Mouse (Mus musculus) forebrain, embryonic 11.5 days (tissue): ENCODE data around the gene 6030408B16Rik. TPM values are rescaled to one million over a fixed set of nuclear protein-coding genes. Genes with fewer than 3 reads are reported as not detected.

Experiments
- ATAC-seq: fragments of 200-750 bp; cut with Nextera tagmentation; replicated peaks from 2 replicates; pipeline ENCODE4 v1.8.0; 2017; ENCODE audit warnings: moderate TSS enrichment; ENCODE audit not compliant: low FRiP score
- DNase-seq: peaks from one replicate; pipeline ENCODE4 v3.0.0-alpha.2; 2017; ENCODE audit warnings: low spot score
- H3K27ac ChIP-seq: fragments of 300-500 bp; sonication (generic); 2 replicates; pipeline ENCODE4 v1.5.1; 2014; ENCODE audit warnings: low read depth, low read length
- H3K27me3 ChIP-seq: fragments of 300-500 bp; sonication (generic); 2 replicates; pipeline ENCODE4 v1.6.1; 2014; ENCODE audit warnings: mild to moderate bottlenecking, low read length, mixed read lengths; ENCODE audit not compliant: control insufficient read depth, insufficient read depth
- H3K36me3 ChIP-seq: fragments of 300-500 bp; sonication (generic); 2 replicates; pipeline ENCODE4 v1.6.1; 2014; ENCODE audit warnings: mild to moderate bottlenecking, low read length, moderate library complexity, mixed read lengths; ENCODE audit not compliant: control insufficient read depth, insufficient read depth
- H3K4me1 ChIP-seq: fragments of 300-500 bp; sonication (generic); replicated peaks from 2 replicates; pipeline ENCODE4 v1.6.1; 2014; ENCODE audit warnings: low read length, mixed read lengths; ENCODE audit not compliant: control insufficient read depth, insufficient read depth
- H3K4me2 ChIP-seq: fragments of 300-500 bp; sonication (generic); 2 replicates; pipeline ENCODE4 v1.6.1; 2014; ENCODE audit warnings: low read depth, mild to moderate bottlenecking, low read length, moderate library complexity, mixed read lengths; ENCODE audit not compliant: severe bottlenecking
- H3K4me3 ChIP-seq: fragments of 300-500 bp; sonication (generic); 2 replicates; pipeline ENCODE4 v1.5.1; 2014; ENCODE audit warnings: low read depth, low read length
- H3K9ac ChIP-seq: fragments of 300-500 bp; sonication (generic); 2 replicates; pipeline ENCODE4 v1.6.1; 2014; ENCODE audit warnings: low read length
- H3K9me3 ChIP-seq: fragments of 300-500 bp; sonication (generic); 2 replicates; pipeline ENCODE4 v1.6.1; 2016; ENCODE audit warnings: low read length, mixed read lengths; ENCODE audit not compliant: control insufficient read depth
- WGBS: fragments of 180-500 bp; shearing (Covaris S2); extraction: QIAGEN DNeasy Blood & Tissue Kit; methylation state at CpG from one replicate; pipeline ENCODE4 v1.1.7; 2014; 5-methylcytosine and 5-hydroxymethylcytosine counted together
- polyA plus RNA-seq: library from polyadenylated mRNA; unstranded; fragments of >200 nt; fragmentation: Nextera tagmentation; extraction: Ambion mirVana; gene quantifications from 2 replicates; pipeline ENCODE4 v1.2.1, GENCODE M21; 2014

The 6030408B16Rik gene
- polyA plus RNA-seq, 1 experiment from 2014 or later, result 0.21 TPM

- Histone ChIP-seq H3K27me3 (peaks cover 14% of the 10 kb centered on the region), H3K36me3 (no peaks in the 10 kb centered on the region), H3K4me3 (no peak overlapping the region), H3K4me1 (peaks cover 6% of the 10 kb centered on the region; the same call in 1 of the 2 replicates), H3K27ac (no peak overlapping the region), H3K4me2 (no peak overlapping the region), H3K9me3 (no peaks in the 10 kb centered on the region; the same call in 1 of the 2 replicates), H3K9ac (no peak overlapping the region)
- ATAC-seq (no peak), DNase-seq (no peak)
- 73% methylated on average over 5 of the region's 5 CpGs for WGBS
These were observed 30.5 kb upstream of the 6030408B16Rik start for GRCm38 (mm10) chr15:101262502-101262901.

- peak; percentile 91 for DNase-seq
- H3K27me3 ChIP-seq, result peaks cover 22% of the 10 kb centered on the region
- H3K4me2 ChIP-seq, result peak overlapping the region; percentile 62
- peak overlapping the region; percentile 45; the same call in 1 of the 2 replicates for H3K9ac ChIP-seq
- H3K9me3 ChIP-seq, result no peaks in the 10 kb centered on the region; the same call in 1 of the 2 replicates
- H3K4me1 ChIP-seq, result peaks cover 6% of the 10 kb centered on the region; the same call in 1 of the 2 replicates
- no peaks in the 10 kb centered on the region; the same call in 1 of the 2 replicates for H3K36me3 ChIP-seq
- no peak overlapping the region for H3K27ac ChIP-seq
- peak; percentile 75 for ATAC-seq
- H3K4me3 ChIP-seq, result peak overlapping the region; percentile 45
- WGBS, result under 1% methylated on average over 55 of the region's 57 CpGs
These were observed 26.7 kb upstream of the 6030408B16Rik start for GRCm38 (mm10) chr15:101266132-101266963.

- WGBS, result 7% methylated on average over 25 of the region's 25 CpGs
- Histone ChIP-seq H3K4me3 (peak overlapping the region; percentile 45), H3K4me1 (peaks cover 6% of the 10 kb centered on the region; the same call in 1 of the 2 replicates), H3K27ac (no peak overlapping the region), H3K36me3 (no peaks in the 10 kb centered on the region; the same call in 1 of the 2 replicates), H3K4me2 (peak overlapping the region; percentile 62), H3K9ac (peak overlapping the region; percentile 45; the same call in 1 of the 2 replicates), H3K27me3 (peaks cover 22% of the 10 kb centered on the region), H3K9me3 (no peaks in the 10 kb centered on the region; the same call in 1 of the 2 replicates)
- ATAC-seq (no peak), DNase-seq (no peak)
These were observed 25.7 kb upstream of the 6030408B16Rik start for GRCm38 (mm10) chr15:101267053-101268032.

DNA sequence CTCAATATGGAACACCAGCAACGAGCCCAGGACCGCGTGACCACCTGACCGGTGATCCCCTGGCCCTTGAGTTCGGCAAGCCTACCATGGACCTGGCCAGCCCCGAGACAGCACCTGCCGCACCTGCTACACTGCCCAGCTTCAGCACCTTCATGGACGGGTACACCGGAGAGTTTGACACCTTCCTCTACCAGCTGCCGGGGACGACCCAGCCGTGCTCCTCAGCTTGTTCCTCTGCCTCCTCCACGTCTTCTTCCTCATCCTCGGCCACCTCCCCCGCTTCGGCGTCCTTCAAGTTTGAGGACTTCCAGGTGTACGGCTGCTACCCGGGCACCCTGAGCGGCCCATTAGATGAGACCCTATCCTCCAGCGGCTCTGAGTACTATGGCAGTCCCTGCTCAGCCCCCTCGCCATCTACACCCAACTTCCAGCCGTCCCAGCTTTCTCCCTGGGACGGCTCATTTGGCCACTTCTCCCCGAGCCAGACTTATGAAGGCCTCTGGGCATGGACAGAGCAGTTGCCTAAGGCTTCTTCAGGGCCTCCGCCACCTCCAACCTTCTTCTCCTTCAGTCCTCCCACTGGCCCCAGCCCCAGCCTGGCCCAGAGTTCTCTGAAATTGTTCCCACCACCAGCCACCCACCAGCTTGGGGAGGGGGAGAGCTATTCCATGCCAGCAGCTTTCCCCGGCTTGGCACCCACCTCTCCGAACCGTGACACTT is 22.8 kb upstream of the 6030408B16Rik start:
- WGBS, result 93% methylated on average over 29 of the region's 29 CpGs
- ATAC-seq, result no peak

GRCm38 (mm10) chr15:101271107-101271506 is 21.9 kb upstream of the 6030408B16Rik start:
- Histone ChIP-seq H3K4me3 (no peak overlapping the region), H3K27me3 (peaks cover 22% of the 10 kb centered on the region), H3K9me3 (no peaks in the 10 kb centered on the region; the same call in 1 of the 2 replicates), H3K27ac (no peak overlapping the region), H3K4me2 (no peak overlapping the region), H3K4me1 (peaks cover 4% of the 10 kb centered on the region; the same call in 1 of the 2 replicates), H3K9ac (no peak overlapping the region), H3K36me3 (no peaks in the 10 kb centered on the region; the same call in 1 of the 2 replicates)
- WGBS, result 77% methylated on average over 3 of the region's 3 CpGs
- no peak for DNase-seq
- ATAC-seq, result no peak

More for the DNA sequence above, 22.8 kb upstream of the 6030408B16Rik start:
- no peak for DNase-seq
- Histone ChIP-seq H3K4me3 (no peak overlapping the region), H3K27ac (no peak overlapping the region), H3K4me1 (peaks cover 6% of the 10 kb centered on the region; the same call in 1 of the 2 replicates), H3K9ac (no peak overlapping the region), H3K27me3 (peaks cover 22% of the 10 kb centered on the region), H3K9me3 (no peaks in the 10 kb centered on the region; the same call in 1 of the 2 replicates), H3K36me3 (no peaks in the 10 kb centered on the region; the same call in 1 of the 2 replicates), H3K4me2 (no peak overlapping the region)

- Histone ChIP-seq H3K4me3 (no peak overlapping the region), H3K4me2 (no peak overlapping the region), H3K4me1 (peaks cover 2% of the 10 kb centered on the region; the same call in 1 of the 2 replicates), H3K36me3 (no peaks in the 10 kb centered on the region; the same call in 1 of the 2 replicates), H3K9ac (no peak overlapping the region), H3K27me3 (peaks cover 19% of the 10 kb centered on the region), H3K9me3 (no peaks in the 10 kb centered on the region; the same call in 1 of the 2 replicates), H3K27ac (no peak overlapping the region)
- ATAC-seq (no peak), DNase-seq (no peak)
- WGBS, result 87% methylated on average over 15 of the region's 15 CpGs
These were observed 21.5 kb upstream of the 6030408B16Rik start for GRCm38 (mm10) chr15:101271513-101271912.

- DNase-seq (no peak), ATAC-seq (no peak)
- no peak overlapping the region for H3K9ac ChIP-seq
- H3K4me1 ChIP-seq, result peaks cover 7% of the 10 kb centered on the region; the same call in 1 of the 2 replicates
- no peak overlapping the region for H3K4me2 ChIP-seq
- 93% methylated on average over 6 of the region's 6 CpGs for WGBS
- no peaks in the 10 kb centered on the region for H3K9me3 ChIP-seq
- H3K27ac ChIP-seq, result no peak overlapping the region
- H3K36me3 ChIP-seq, result no peaks in the 10 kb centered on the region; the same call in 1 of the 2 replicates
- no peaks in the 10 kb centered on the region for H3K27me3 ChIP-seq
- no peak overlapping the region for H3K4me3 ChIP-seq
These were observed 18.6 kb upstream of the 6030408B16Rik start for GRCm38 (mm10) chr15:101274380-101274779.
